Mouse (Mus musculus) CD4-positive, CD25-positive, alpha-beta regulatory T cell, adult 9 weeks (primary cell): ENCODE data around the gene Rab6a. TPM values are rescaled to one million over a fixed set of nuclear protein-coding genes. Genes with fewer than 3 reads are reported as not detected.

Experiments
- polyA plus RNA-seq: library from polyadenylated mRNA; unstranded; fragments of 100-300 nt; shearing (Covaris generic); gene quantifications from one replicate; pipeline ENCODE4 v1.2.1, GENCODE M21; 2017

Gene Rab6a
- 6.7 TPM for polyA plus RNA-seq

DNA sequence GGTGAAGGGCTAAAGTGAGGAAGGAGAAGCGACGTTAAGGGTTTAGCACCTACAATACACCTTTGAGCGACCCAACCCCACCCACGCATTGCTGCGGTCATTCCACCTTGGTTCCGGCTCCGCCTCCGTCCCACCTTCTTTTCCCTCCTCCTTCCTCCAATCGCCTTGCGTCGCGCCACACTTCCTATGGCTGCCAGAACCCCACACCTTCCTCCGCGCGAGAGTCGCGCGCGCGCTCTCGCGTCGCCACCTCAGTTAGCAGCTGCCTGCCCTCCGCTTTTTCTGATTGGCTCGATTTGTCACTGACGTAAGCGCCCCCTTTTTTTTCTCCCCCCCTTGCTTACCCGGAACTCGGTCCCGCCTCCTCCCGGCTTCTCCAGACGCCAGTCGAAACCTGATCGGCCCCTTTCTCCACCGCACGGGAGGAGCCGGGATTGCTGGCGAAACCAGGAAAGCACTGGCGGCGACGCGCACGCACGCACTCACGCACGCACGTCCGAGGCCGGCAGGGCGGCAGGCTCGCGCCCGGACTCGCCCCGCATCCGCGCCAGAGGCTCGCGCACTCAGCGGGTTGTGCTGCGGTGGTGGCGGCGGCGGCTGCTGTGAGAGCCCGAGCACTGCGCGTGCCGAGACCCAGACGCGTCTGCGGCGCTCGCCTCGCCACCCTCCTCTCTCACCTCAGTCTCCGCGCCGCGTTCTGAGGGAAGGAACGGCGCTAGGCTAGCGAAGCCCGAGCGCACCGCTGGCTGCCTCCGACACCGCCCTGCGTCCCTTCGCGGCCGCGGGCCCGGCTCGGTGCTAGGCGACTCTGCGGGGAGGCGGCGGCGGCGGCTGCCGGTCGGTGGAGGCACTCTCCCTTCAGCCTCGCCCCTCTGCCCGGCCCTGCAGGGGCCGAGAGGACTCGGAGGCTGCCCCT, at the start of gene Rab6a:
Rab6a (plus strand) TSS at position 197 of the 916 bp plus-strand sequence.

DNA sequence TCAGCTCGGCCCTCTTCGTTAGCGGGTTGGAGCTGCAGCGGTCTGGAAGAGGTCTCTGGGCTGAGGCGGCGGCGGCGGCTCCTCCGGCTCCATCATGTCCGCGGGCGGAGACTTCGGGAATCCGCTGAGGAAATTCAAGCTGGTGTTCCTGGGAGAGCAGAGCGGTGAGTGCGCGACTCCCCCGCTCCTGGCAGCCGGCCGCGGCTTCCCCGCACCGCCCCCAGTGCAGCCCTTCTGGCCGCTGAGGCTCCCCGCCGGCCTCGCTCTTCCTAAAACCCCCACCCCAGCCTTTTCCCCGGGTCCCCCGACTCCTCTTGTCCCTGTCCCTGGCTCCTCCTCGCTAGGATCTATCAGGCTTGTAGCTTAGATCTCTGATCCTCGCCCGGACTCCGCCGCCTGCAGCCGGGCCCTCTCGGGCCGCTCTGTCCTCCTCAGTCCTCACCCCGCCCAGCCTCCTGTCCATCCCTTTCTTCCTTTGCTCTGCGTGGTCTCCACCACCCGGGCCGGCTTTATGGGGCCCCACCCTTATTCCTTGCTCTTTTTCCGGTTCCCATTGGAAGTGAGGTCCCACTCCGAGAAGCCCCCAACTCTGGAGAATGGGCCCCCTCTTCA, 1.0 kb downstream of the Rab6a start, which contains the start of gene Mrpl48:
Mrpl48 (minus strand) TSS at position 172 of the 612 bp plus-strand sequence.

DNA sequence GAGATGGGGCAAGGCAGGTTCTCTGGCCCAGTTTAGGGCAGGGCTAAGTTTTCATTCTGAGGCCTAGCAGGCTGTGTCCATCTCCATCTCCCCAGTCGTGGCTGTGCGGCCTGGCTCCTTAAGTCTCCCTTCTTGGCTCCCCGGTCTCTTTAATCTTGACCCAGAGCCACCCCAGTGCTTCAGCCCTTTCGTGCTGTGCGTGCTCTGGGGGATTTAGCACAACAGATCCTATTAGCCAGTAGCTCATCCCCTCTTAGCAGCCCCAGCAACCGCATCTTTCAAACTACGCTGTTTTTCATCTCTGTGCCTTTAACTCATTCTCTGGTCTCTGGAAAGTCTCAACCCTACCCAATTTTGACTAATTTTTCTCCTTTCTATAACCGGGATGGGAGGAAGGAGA, 55.0 kb downstream of the Rab6a start, which contains the start of gene Plekhb1:
Plekhb1 (minus strand) TSS at position 184 of the 400 bp plus-strand sequence.

Other genes starting within 250 kb of the Rab6a start
- 66.8 TPM for gene C2cd3, start 235.2 kb upstream of the Rab6a start, polyA plus RNA-seq
- 35.8 TPM for gene Ppme1, start 235.1 kb upstream of the Rab6a start, polyA plus RNA-seq
- gene Ucp3, start 134.4 kb upstream of the Rab6a start, polyA plus RNA-seq = 0.22 TPM
- gene Ucp2, start 114.1 kb upstream of the Rab6a start, polyA plus RNA-seq = 1,702 TPM
- 20.5 TPM for gene Dnajb13, start 92.5 kb upstream of the Rab6a start, polyA plus RNA-seq
- 18.9 TPM for gene Coa4, start 70.3 kb upstream of the Rab6a start, polyA plus RNA-seq
- gene Mrpl48, start 891 bp downstream of the Rab6a start, polyA plus RNA-seq = 65.1 TPM
- gene Plekhb1, start 55.0 kb downstream of the Rab6a start, polyA plus RNA-seq = 0.12 TPM
- gene Fam168a, start 99.2 kb downstream of the Rab6a start, polyA plus RNA-seq = 29.5 TPM